Mouse (Mus musculus): ENCODE results near the gene Tmem242.

- TF ChIP-seq POLR2A (IDR thresholded peaks at IDR 0.05; ENCODE audit: borderline replicate concordance, low read depth, low read length) = no peak
- no peak for TF ChIP-seq CTCF (IDR thresholded peaks at IDR 0.05; ENCODE audit: low read depth, low read length)
Measured at GRCm38 (mm10) chr17:5372951-5373350, 67.1 kb downstream of the Tmem242 start.

Data from bone marrow macrophage, adult 2 months (primary cell).